Mouse (Mus musculus): Measurements from ENCODE around the gene Uba2. TPM values are rescaled to one million over a fixed set of nuclear protein-coding genes. Genes with fewer than 3 reads are reported as not detected.

Gene Uba2
- total RNA-seq, 1 experiment from 2014 or later: 107 TPM

- ATAC-seq (replicated peaks; ENCODE audit: insufficient number of reproducible peaks, low FRiP score, low TSS enrichment, poor library complexity, severe bottlenecking): peak; percentile 92
Observed at GRCm38 (mm10) chr7:34168470-34169251, 738 bp downstream of the Uba2 start.

DNA sequence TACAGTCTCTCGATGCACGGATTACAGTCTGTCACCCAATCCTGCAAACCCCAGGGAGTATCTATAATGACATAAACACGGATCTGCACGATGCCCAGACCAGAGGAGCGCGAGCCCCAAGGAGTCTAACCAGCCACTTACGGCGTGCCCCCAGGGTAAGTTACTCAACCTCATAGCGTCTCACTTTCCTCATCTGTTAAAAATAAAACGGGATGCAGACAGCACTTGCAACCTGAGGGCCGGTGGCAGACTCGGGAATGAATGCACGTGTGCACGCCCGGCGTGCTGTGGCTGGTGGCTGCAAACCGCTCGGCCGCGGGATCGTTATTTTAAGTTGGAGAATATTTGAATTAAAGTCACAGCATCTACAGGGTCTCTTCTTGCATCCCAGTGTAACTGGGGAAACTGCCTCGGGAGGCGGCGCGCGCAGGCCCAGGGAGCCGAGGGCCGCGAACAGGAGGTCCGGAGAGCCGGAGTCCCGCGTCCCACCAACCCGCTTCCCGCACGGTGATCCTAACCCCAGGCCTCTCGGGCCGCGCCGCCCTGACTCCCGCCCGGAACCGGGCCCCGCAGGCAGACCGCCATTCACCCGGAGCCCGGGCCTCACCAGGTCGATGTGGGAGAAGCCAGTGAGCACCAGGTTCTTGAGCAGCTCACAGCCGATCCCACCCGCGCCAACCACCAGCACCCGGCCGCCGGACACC, 1.5 kb downstream of the Uba2 start:
- peak; percentile 27 for ATAC-seq (replicated peaks; ENCODE audit: insufficient number of reproducible peaks, low FRiP score, low TSS enrichment, poor library complexity, severe bottlenecking)

- ATAC-seq (replicated peaks; ENCODE audit: insufficient number of reproducible peaks, low FRiP score, low TSS enrichment, poor library complexity, severe bottlenecking): no peak
Observed at GRCm38 (mm10) chr7:34166850-34167249, 2.5 kb downstream of the Uba2 start.

DNA sequence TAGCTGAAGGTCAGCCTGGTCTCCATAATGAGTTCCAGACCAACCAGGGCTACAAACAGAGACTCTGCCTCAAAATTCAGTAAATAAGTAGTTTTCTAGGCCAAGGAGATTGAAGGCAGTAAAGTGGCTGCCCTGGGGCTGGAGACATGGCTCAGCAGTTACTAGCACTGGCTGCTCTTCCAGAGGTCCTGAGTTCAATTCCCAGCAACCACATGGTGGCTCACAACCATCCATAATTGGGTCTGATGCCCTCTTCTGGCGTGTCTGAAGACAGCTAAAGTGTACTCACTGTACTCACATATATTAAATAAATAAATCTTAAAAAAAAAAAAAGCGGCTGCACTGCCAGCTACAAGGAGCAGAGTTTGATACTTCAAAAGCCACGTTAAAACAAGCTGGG, 3.4 kb downstream of the Uba2 start:
- no peak for ATAC-seq (replicated peaks; ENCODE audit: insufficient number of reproducible peaks, low FRiP score, low TSS enrichment, poor library complexity, severe bottlenecking)

DNA sequence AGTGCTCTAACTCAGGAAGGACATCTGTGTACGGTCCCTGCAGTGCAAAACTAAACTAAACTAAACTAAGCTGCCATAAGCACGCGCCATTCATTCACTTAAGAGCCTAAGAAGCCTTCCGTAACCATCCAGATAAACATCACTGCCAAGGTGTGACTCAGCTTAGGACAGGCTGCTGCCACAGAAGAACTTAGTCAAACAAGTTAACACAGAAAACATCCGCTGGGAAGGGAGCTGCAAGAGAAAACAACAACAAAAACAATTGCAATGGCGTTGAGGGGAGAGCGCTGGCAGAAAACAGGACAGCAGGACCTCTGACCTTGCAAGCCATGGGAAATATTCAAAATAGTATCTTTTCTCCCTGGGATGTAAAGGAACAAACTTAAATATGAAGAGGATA, 4.7 kb downstream of the Uba2 start:
- no peak for ATAC-seq (replicated peaks; ENCODE audit: insufficient number of reproducible peaks, low FRiP score, low TSS enrichment, poor library complexity, severe bottlenecking)

DNA sequence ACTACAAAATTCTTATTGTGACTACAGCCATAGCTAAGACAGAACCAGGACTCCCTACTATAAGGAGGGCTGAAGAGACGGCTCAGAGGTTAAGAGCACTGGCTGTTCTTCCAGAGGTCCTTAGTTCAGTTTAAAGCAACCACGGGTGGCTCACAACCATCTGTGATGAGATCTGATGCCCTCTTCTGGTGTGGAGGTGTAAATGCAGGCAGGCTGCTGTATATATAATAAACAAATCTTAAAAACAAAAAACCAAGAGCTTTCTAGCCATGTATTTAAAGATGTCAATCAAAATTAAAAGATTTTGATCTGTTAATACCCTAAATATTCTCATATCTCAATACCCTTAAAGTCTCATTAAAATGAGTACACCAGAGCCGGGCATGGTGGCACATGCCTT, 10.2 kb downstream of the Uba2 start:
- ATAC-seq (replicated peaks; ENCODE audit: insufficient number of reproducible peaks, low FRiP score, low TSS enrichment, poor library complexity, severe bottlenecking): no peak

GRCm38 (mm10) chr7:34157994-34158393, 11.4 kb downstream of the Uba2 start:
- no peak for ATAC-seq (replicated peaks; ENCODE audit: insufficient number of reproducible peaks, low FRiP score, low TSS enrichment, poor library complexity, severe bottlenecking)

DNA sequence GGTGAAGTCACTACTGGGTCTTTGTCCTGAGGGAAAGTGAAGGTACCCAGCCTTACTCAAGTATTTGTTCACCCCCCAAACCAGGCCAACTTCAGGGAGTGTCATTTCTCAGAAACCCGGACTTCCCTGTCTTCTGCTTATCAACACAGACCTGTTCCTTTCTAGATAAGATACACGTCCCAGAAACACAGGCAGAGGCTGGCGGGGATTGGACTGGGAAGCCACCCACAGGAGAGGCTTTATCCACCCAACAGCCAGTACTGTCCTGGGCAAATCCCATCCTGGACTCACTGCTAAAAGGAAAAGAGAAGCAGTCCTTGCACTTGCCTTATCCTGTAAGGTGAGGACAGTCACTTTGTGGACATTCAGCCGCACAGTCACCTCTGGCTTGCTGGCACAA, 22.2 kb downstream of the Uba2 start:
- ATAC-seq (replicated peaks; ENCODE audit: insufficient number of reproducible peaks, low FRiP score, low TSS enrichment, poor library complexity, severe bottlenecking): no peak

GRCm38 (mm10) chr7:34141123-34141522, 28.3 kb downstream of the Uba2 start:
- ATAC-seq (replicated peaks; ENCODE audit: insufficient number of reproducible peaks, low FRiP score, low TSS enrichment, poor library complexity, severe bottlenecking): no peak

- ATAC-seq (replicated peaks; ENCODE audit: insufficient number of reproducible peaks, low FRiP score, low TSS enrichment, poor library complexity, severe bottlenecking): no peak
Observed at GRCm38 (mm10) chr7:34139493-34139892, 29.9 kb downstream of the Uba2 start.

- no peak for ATAC-seq (replicated peaks; ENCODE audit: insufficient number of reproducible peaks, low FRiP score, low TSS enrichment, poor library complexity, severe bottlenecking)
Observed at GRCm38 (mm10) chr7:34134336-34134735, 35.1 kb downstream of the Uba2 start.

DNA sequence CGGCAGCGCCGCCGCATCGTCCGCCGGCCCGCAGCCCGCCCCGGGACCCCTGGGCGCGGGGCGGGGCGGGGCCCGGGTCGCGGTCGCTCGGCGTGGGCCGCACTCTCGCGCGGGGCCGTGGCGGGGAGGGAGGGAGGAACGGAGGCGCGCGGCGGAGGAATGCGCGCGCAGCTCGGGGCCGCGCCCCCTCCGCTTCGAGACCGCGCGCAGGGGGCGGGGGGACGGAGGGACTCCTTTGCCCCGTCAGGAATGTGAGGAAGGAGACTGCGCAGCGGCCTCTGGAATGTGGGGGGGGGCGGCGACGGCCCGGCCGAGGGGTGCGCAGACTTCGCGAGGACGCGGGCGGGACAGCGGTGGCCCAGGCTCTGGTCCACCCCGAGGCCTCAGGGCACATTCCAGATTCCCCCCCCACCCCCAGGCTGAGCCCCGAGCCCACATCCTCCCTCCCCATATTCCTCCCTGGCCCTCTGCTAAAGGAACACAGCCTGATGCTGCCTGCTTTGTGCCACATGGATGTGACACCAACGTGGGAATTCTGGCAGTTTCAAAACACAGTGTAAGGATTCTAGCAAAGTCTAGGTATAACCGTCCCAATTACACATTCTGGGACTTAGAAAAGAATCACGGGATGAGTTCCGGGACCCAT, 36.2 kb downstream of the Uba2 start, which contains the start of gene Wtip:
Gene Wtip (minus strand): TSS at position 152 of the 646 bp plus-strand sequence.
- ATAC-seq (replicated peaks; ENCODE audit: insufficient number of reproducible peaks, low FRiP score, low TSS enrichment, poor library complexity, severe bottlenecking): no peak

DNA sequence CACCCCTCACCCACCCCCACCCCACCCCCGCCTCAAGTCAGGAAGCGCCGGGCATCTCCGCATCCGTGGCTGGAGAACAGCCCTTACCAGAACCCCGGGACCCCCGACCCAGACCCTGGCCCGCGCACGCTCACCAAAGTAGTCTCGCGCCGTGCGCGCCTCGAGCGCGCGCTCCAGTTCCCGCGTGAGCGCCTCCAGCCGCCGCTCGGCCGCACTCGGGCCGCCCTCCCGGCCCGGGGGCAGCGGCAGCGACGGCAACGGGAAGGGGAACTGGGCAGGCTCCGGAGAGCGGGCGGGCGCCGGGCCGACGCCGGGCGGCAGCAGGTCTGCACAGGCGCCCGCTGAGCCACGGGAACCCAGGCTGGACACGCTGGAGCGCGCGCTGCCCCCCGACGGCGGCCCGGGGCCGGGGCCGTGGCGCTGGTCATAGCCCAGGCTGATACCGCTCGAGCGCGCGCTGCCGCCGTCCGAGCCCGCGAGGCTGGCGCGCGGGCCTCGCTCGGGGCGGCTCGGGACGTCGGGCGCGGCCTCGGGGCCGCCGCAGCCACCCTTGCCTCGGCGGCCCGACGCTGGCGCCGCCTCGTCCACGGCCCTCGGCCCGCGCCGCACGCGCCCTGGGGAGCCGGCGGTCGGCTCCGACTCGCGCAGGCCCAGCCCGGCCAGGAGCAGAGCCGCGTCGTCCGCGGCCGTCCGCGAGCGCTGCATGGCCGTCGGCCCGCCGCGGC, 36.9 kb downstream of the Uba2 start:
- ATAC-seq (replicated peaks; ENCODE audit: insufficient number of reproducible peaks, low FRiP score, low TSS enrichment, poor library complexity, severe bottlenecking): no peak

GRCm38 (mm10) chr7:34131959-34132354, 37.4 kb downstream of the Uba2 start:
- no peak for ATAC-seq (replicated peaks; ENCODE audit: insufficient number of reproducible peaks, low FRiP score, low TSS enrichment, poor library complexity, severe bottlenecking)

GRCm38 (mm10) chr7:34131118-34131517, 38.3 kb downstream of the Uba2 start:
- ATAC-seq (replicated peaks; ENCODE audit: insufficient number of reproducible peaks, low FRiP score, low TSS enrichment, poor library complexity, severe bottlenecking): no peak

DNA sequence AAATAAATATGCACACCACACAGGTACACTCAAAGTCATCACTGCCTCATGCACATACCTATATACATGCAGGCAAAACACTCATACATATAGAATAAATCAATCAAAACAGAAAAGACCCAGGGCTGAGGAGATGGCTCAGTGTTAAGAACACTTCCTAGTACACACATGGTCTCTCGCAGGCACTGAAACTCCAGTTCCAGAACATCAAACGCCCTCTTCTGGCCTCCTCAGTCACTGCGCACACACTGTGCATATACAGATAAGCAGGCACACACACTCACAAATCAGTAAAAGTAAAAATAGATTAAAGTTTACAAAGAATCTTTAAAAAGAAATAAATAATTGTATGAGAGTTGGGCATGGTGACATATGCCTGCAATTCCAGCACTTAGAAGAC, 43.1 kb downstream of the Uba2 start:
- no peak for ATAC-seq (replicated peaks; ENCODE audit: insufficient number of reproducible peaks, low FRiP score, low TSS enrichment, poor library complexity, severe bottlenecking)

- no peak for ATAC-seq (replicated peaks; ENCODE audit: insufficient number of reproducible peaks, low FRiP score, low TSS enrichment, poor library complexity, severe bottlenecking)
Observed at GRCm38 (mm10) chr7:34125346-34125745, 44.1 kb downstream of the Uba2 start.

DNA sequence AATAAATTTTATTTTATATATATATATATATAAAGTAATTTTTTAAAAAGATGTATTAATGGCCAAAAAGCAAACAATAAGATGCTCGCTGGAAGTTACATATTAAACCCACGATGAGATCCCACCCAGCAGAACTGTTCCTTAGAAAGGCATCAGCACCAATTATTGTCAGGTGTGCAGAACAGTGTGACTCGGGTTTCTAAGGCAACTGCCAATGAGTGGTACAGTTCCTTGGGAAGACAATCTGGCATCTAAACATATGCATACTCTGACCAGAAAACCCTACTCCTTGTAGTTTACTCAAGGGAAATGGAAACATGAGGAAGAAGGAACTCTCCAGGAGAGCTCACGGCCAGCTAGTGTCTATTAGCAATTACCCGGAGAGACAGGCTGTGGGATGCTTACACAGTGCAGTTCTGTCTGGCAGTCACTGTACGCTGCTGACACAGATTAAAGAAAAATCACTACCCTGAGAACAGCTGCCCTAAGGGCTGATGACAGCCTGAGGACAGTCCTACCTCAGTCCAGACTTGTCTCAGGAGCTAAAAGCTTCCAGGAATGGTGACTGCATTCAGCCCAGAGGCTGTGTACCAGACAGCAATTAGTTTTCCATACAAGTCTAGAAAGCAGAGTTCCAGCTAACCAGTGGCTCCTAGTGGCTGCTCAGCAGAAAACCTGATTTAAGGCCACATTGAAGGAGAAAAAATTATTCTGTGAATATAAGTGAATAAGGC, 46.2 kb downstream of the Uba2 start:
- ATAC-seq (replicated peaks; ENCODE audit: insufficient number of reproducible peaks, low FRiP score, low TSS enrichment, poor library complexity, severe bottlenecking): no peak
